Mouse (Mus musculus): ENCODE results near the gene Rbpms2. TPM values are rescaled to one million over a fixed set of nuclear protein-coding genes. Genes with fewer than 3 reads are reported as not detected.

The Rbpms2 gene
- 20.4 and 22.9 TPM in 2 replicates for polyA plus RNA-seq (2015; fragmentation: Nextera tagmentation; extraction: Ambion mirVana)

DNA sequence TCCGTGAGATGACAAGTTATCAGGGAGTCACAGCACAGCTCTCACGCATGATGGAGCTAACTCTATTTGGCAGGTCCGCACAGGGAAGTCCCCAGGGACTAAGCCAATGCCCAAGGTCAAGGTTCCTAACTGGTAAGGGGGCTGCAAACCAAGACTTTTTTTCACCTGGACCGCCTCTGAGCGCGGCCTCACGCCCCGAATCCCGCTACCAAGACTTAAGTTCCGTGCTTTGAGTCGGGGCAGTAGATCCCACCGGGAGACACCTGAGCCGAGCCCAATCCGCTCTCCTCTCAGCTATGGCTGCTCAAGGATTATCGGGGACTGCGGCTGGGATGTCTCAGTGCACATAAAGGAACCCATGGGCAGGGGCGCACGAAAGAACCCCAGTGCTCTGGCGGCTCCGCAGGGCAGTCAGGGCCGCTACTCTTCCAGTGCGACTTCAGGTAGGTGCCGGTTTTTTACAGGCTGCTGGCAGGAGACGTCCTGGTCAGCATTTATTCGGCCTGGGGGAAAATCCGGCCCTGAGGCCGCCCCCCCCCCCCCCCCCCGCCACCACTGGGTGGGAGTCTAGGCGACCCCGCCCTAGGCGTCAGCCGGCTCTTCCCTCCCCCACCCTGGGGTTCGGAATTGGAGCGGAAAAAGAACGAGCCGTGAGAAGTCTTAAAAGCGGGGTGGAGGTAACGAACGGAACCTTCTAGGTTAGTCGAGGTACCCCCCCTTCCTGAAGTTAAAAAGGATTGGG is at the start of gene Rbpms2:
TSS of gene Rbpms2 (plus strand) at position 624 of the 742 bp plus-strand sequence.
- Histone ChIP-seq H3K27me3 (ENCODE audit: control insufficient read depth, insufficient read depth, low read length) (peaks cover 10% of the 10 kb centered on the region), H3K4me3 (replicated peaks; ENCODE audit: low read length) (peak within 1 kb of the TSS; percentile 76), H3K9me3 (replicated peaks; ENCODE audit: control insufficient read depth, low read length) (no peaks in the 10 kb centered on the region), H3K4me1 (ENCODE audit: control insufficient read depth, insufficient read depth, low read length) (peaks cover 9% of the 10 kb centered on the region; the same call in 1 of the 2 replicates), H3K9ac (ENCODE audit: low read length) (peak within 1 kb of the TSS; percentile 79), H3K36me3 (ENCODE audit: control insufficient read depth, insufficient read depth, low read length) (no peaks in the 10 kb centered on the region), H3K4me2 (ENCODE audit: low read depth, low read length) (peak within 1 kb of the TSS; percentile 87), H3K27ac (ENCODE audit: low read length) (peak within 1 kb of the TSS; percentile 72)
- peak; percentile 45; the same call in 1 of the 2 replicates for ATAC-seq (ENCODE audit: insufficient read depth, low FRiP score)
- 2% methylated on average over 37 of the region's 40 CpGs for whole genome bisulfite sequencing

DNA sequence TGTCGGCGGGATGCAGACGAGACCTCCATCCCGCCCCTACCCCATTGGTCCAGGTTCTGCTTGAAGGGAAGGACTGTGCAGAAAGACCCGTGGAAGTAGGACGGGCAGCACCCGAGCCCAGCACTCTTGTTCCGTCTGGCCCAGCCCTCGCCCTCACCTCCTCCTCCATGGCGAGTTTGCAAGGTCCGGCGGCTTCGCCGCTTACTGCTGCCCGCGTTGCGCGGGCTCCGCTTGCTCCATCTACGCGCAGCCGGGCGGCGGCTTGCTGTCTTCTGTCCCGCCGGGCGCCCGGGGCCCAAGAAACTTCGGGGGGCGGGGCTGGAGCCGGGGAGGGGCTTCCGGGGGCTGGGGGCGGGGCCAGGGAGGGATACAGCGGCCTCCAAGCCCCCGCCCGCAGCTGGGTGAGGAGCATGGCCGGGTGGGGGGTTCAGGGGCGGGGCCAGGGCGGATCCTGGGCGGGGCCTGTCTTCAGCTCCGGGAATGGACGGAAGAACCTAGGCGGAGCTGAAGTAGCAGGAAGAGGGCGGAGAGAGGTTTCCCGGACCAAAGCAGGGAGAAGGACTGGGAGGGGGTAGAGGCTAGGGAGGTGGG is 49.6 kb upstream of the Rbpms2 start, which contains the start of gene Plekho2:
TSS of gene Plekho2 (minus strand) at position 260 of the 591 bp plus-strand sequence.
- under 1% methylated on average over 45 of the region's 45 CpGs for WGBS
- ATAC-seq (ENCODE audit: insufficient read depth, low FRiP score) = peak; percentile 94
- H3K27me3 ChIP-seq (ENCODE audit: control insufficient read depth, insufficient read depth, low read length) = no peaks in the 10 kb centered on the region
- H3K27ac ChIP-seq (ENCODE audit: low read length) = peak within 1 kb of the TSS; percentile 87
- H3K4me2 ChIP-seq (ENCODE audit: low read depth, low read length) = peak within 1 kb of the TSS; percentile 65
- H3K4me3 ChIP-seq (replicated peaks; ENCODE audit: low read length) = peak within 1 kb of the TSS; percentile 66
- H3K36me3 ChIP-seq (ENCODE audit: control insufficient read depth, insufficient read depth, low read length) = no peaks in the 10 kb centered on the region
- H3K9ac ChIP-seq (ENCODE audit: low read length) = peak within 1 kb of the TSS; percentile 80
- H3K4me1 ChIP-seq (ENCODE audit: control insufficient read depth, insufficient read depth, low read length) = peaks cover 24% of the 10 kb centered on the region
- H3K9me3 ChIP-seq (replicated peaks; ENCODE audit: control insufficient read depth, low read length) = no peaks in the 10 kb centered on the region

DNA sequence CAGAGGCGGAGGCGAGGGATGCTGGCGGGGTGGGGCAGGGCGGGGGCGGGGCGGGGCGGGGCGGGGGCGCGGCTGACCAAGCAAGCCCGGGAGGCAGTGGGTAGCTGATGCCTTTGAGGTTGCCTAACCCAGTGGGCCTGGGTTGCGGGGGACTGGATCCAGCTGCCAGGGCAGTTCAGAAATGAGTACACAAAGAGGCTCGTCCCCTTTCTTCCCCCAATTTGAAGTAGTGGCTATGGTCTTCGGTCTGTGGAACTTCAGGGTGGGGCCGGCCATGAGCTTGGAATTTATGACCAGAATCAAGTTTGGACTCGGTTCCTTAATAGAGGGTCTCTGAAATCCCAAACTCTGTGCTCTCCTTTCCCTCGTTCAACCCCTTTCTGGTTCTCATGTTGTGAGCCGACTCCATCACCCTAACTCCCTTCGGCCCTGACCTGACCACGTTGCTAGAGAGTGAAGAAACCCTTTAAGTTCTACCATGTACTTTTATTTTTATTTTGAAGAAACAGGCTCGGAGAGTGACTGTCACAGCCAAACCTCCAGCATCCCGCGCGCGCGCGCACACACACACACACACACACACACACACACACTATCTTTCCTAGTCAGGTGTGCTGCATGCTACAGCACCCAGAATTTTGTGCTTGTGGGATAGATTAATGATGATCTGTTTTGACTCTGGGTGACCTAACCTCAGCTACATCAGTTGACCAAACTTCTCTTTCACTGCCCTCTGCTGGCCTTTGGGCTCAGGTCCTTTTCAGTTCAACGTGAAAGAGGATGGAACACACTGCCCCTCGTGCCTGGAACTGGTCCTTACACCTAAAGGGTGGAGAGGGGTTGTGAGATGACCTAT is 48.8 kb upstream of the Rbpms2 start:
- Histone ChIP-seq H3K27ac (ENCODE audit: low read length) (peak overlapping the region; percentile 87), H3K36me3 (ENCODE audit: control insufficient read depth, insufficient read depth, low read length) (no peaks in the 10 kb centered on the region), H3K9me3 (replicated peaks; ENCODE audit: control insufficient read depth, low read length) (no peaks in the 10 kb centered on the region), H3K9ac (ENCODE audit: low read length) (peak overlapping the region; percentile 61; the same call in 1 of the 2 replicates), H3K4me3 (replicated peaks; ENCODE audit: low read length) (peak overlapping the region; percentile 66), H3K4me1 (ENCODE audit: control insufficient read depth, insufficient read depth, low read length) (peaks cover 20% of the 10 kb centered on the region), H3K4me2 (ENCODE audit: low read depth, low read length) (peak overlapping the region; percentile 65), H3K27me3 (ENCODE audit: control insufficient read depth, insufficient read depth, low read length) (no peaks in the 10 kb centered on the region)
- WGBS = 4% methylated on average over 24 of the region's 29 CpGs
- ATAC-seq (ENCODE audit: insufficient read depth, low FRiP score) = 0 out of 2 replicates have a peak, but pooled peaks have one; percentile 13

DNA sequence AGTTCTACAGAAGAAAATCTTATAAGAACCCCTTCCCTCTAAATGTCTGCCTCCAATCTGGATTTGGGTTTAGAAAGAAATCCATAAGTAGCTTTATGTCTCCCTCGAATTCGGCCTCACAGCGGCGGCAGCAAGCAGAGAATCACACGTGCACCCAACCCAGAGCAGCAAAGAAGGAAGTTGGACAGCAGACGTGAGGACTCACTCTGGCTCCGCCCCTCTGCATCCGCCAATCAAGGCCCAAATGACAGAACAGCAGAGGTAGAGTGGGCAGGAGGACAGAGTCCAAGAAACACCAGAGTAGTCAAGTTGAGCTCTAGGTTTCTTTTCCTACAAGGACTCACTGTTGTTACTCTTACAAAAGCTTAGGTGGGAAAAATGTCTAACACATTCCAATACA is 46.4 kb upstream of the Rbpms2 start:
- H3K27ac ChIP-seq (ENCODE audit: low read length) = no peak overlapping the region
- H3K9me3 ChIP-seq (replicated peaks; ENCODE audit: control insufficient read depth, low read length) = no peaks in the 10 kb centered on the region
- H3K27me3 ChIP-seq (ENCODE audit: control insufficient read depth, insufficient read depth, low read length) = no peaks in the 10 kb centered on the region
- no peaks in the 10 kb centered on the region for H3K36me3 ChIP-seq (ENCODE audit: control insufficient read depth, insufficient read depth, low read length)
- no peak overlapping the region for H3K4me2 ChIP-seq (ENCODE audit: low read depth, low read length)
- H3K9ac ChIP-seq (ENCODE audit: low read length) = no peak overlapping the region
- 16% methylated on average over 8 of the region's 8 CpGs for WGBS
- H3K4me1 ChIP-seq (ENCODE audit: control insufficient read depth, insufficient read depth, low read length) = peaks cover 4% of the 10 kb centered on the region
- no peak overlapping the region for H3K4me3 ChIP-seq (replicated peaks; ENCODE audit: low read length)
- ATAC-seq (ENCODE audit: insufficient read depth, low FRiP score) = no peak

DNA sequence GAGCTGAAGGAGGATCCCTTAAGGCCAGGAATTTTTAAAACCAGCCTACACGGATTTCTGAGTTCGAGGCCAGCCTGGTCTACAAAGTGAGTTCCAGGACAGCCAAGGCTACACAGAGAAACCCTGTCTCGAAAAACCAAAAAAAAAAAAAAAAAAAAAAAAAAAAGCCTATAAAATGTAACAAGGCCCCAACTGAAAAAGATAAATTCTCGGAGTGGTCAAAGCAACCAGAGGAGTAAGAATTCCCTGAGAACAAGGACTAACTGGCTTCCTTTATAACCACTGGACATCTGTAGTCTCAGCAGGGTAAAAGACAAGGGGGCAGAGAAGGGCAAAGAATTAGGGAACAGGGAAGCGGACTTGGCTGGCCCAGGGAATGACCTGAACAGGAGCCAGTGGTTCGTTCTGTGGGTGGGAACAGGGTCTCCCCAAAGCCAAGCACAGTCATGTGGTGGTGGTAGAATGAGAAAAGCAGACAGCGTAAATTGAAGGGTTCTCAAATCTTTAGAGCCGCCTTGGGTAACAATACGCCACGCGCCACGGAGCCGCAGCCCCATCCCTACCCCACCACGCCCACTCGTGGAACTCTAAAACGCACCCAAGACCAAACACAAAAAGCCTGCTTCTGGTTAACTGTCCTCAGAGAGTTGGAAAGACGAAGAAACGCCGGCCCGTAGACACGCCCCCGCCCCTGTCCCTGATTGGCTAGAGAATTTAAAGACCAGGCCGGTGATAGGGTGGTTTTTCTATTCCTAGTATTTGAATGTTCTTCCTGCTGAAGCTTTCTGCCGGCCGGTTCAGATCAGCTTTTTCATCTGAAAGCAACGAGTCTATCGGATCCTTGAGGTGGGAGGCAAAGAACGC is 42.8 kb upstream of the Rbpms2 start, which contains the start of gene Pif1:
TSS of gene Pif1 (plus strand) at position 755 of the 864 bp plus-strand sequence.
- H3K4me3 ChIP-seq (replicated peaks; ENCODE audit: low read length) = peak within 1 kb of the TSS; percentile 58
- 9% methylated on average over 28 of the region's 28 CpGs for WGBS
- H3K9ac ChIP-seq (ENCODE audit: low read length) = peak within 1 kb of the TSS; percentile 66
- ATAC-seq (ENCODE audit: insufficient read depth, low FRiP score) = peak; percentile 90
- H3K27me3 ChIP-seq (ENCODE audit: control insufficient read depth, insufficient read depth, low read length) = no peaks in the 10 kb centered on the region
- no peaks in the 10 kb centered on the region for H3K9me3 ChIP-seq (replicated peaks; ENCODE audit: control insufficient read depth, low read length)
- no peak within 1 kb of the TSS for H3K27ac ChIP-seq (ENCODE audit: low read length)
- H3K4me1 ChIP-seq (ENCODE audit: control insufficient read depth, insufficient read depth, low read length) = peaks cover 22% of the 10 kb centered on the region
- 0 out of 2 replicates have a peak, but pooled peaks cover 3% of the 10 kb centered on the region for H3K36me3 ChIP-seq (ENCODE audit: control insufficient read depth, insufficient read depth, low read length)
- H3K4me2 ChIP-seq (ENCODE audit: low read depth, low read length) = peak within 1 kb of the TSS; percentile 80

DNA sequence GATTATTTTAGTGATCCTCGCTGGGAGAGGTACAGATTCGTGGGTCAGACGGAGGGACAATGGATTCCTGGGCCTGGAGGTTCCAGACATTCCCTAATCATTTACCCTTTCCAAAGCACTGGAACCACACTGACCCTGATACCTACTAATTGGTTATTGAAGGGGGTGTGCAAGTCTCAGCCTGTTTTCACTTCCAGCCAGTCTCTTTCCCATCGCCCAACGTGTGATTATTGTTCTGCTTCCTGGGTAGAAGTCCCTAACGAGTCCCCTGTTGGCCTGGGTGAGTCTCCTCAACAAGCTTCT is 42.2 kb upstream of the Rbpms2 start:
- no peak for ATAC-seq (ENCODE audit: insufficient read depth, low FRiP score)

DNA sequence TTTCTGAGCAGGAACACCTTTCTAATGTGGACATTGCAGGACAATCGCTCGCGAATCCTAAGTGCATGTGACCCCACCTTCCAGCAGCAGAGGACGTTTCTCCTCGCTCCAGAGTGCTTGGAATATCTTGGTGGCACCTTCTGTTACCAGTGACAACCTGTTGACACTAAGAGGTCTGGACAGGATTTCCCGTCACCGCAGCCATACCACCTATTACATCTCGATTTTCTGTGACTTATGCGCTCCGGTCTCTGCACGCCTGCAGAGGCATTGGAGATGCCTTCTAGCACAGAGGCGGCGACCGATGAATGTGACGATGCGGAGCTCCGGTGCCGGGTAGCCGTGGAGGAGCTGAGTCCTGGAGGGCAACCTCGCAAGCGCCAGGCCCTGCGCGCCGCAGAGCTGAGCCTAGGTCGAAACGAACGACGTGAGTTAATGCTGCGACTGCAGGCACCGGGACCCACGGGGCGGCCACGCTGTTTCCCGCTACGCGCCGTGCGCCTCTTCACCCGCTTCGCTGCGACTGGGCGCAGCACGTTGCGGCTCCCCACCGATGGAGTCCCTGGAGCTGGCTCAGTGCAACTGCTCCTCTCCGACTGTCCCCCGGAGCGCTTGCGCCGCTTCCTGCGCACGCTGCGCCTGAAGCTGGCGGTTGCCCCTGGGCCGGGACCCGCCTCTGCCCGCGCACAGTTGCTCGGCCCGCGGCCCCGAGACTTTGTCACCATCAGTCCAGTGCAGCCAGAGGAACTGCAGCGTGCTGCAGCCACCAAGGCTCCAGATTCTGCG is 41.7 kb upstream of the Rbpms2 start:
- Histone ChIP-seq H3K9me3 (replicated peaks; ENCODE audit: control insufficient read depth, low read length) (no peaks in the 10 kb centered on the region), H3K4me2 (ENCODE audit: low read depth, low read length) (peak overlapping the region; percentile 80), H3K27ac (ENCODE audit: low read length) (no peak overlapping the region), H3K9ac (ENCODE audit: low read length) (peak overlapping the region; percentile 66), H3K4me3 (replicated peaks; ENCODE audit: low read length) (peak overlapping the region; percentile 58), H3K4me1 (ENCODE audit: control insufficient read depth, insufficient read depth, low read length) (peaks cover 22% of the 10 kb centered on the region), H3K36me3 (ENCODE audit: control insufficient read depth, insufficient read depth, low read length) (0 out of 2 replicates have a peak, but pooled peaks cover 8% of the 10 kb centered on the region), H3K27me3 (ENCODE audit: control insufficient read depth, insufficient read depth, low read length) (no peaks in the 10 kb centered on the region)
- WGBS = 0% methylated on average over 64 of the region's 64 CpGs
- ATAC-seq (ENCODE audit: insufficient read depth, low FRiP score) = peak; percentile 14; the same call in 1 of the 2 replicates

More for the DNA sequence above, 42.2 kb upstream of the Rbpms2 start:
- WGBS = 0% methylated on average over 6 of the region's 6 CpGs
- peak overlapping the region; percentile 80 for H3K4me2 ChIP-seq (ENCODE audit: low read depth, low read length)
- no peaks in the 10 kb centered on the region for H3K9me3 ChIP-seq (replicated peaks; ENCODE audit: control insufficient read depth, low read length)
- peak overlapping the region; percentile 66 for H3K9ac ChIP-seq (ENCODE audit: low read length)
- no peak overlapping the region for H3K27ac ChIP-seq (ENCODE audit: low read length)
- peak overlapping the region; percentile 58 for H3K4me3 ChIP-seq (replicated peaks; ENCODE audit: low read length)
- H3K27me3 ChIP-seq (ENCODE audit: control insufficient read depth, insufficient read depth, low read length) = no peaks in the 10 kb centered on the region
- 0 out of 2 replicates have a peak, but pooled peaks cover 3% of the 10 kb centered on the region for H3K36me3 ChIP-seq (ENCODE audit: control insufficient read depth, insufficient read depth, low read length)
- H3K4me1 ChIP-seq (ENCODE audit: control insufficient read depth, insufficient read depth, low read length) = peaks cover 22% of the 10 kb centered on the region

Measured in stomach, embryonic 16.5 days (tissue).